Mouse (Mus musculus) telencephalon, adult 2 months (tissue): ENCODE data around the gene Trappc2.

ENCODE experiments used
- DNase-seq: peaks from one replicate; pipeline ENCODE4 v3.0.0-alpha.2; 2011; ENCODE audit warnings: low read depth, low spot score

Trappc2 gene

DNA sequence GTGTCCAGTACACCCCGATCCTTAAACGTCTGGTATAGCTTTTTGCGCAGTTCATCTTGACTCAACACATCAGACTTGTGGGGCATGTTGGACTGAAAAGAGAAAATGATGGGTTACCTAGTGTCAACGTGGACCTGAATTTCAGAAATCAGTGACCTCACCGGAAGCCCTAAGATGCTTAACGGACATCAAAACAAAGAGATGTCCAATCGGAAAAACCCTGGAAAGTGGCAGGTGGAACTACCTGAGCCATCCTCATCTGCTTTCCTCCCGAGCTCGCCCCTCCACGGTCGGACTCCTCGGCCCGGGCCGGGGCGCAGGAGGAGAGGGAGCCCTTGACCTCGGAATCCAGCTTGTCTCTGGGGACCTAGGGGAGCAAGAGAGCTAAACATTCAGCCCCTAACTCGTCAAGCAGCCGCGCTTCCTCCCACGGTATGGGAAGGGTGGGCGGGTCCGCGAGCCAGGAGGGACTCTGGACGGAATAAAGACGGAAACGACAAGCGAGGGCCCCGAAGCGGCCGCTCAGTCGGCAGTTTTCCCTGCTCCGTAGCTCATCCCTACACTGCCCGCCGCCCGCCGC, at the start of gene Trappc2:
Gene Trappc2 (plus strand): TSS at position 539 of the 580 bp plus-strand sequence.
- no peak for DNase-seq

- DNase-seq = no peak
Observed at GRCm38 (mm10) chrX:166393753-166394152, 46.6 kb upstream of the Trappc2 start.

- no peak for DNase-seq
Observed at GRCm38 (mm10) chrX:166407865-166408264, 32.5 kb upstream of the Trappc2 start.

- DNase-seq = no peak
Observed at GRCm38 (mm10) chrX:166416196-166416595, 24.2 kb upstream of the Trappc2 start.

DNA sequence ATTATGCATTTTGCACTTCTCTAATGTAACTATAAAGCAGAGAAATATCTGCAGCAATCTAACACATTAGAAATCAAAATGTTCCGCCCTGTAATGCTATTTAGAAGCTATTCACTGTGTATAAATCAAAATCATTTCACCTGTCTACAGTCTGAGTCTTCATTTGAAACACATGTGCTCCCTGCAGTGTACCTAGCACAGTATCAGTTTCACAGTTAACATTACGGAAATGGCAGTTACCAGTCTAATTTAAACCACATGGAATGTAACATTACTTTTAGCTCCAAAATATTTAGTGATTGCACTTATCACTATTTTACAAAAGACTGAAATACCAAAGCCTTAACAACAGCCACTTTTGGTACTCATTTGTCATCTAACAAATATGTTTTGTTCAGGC, 5.6 kb upstream of the Trappc2 start:
- DNase-seq = no peak

- DNase-seq = peak; percentile 77
Observed at GRCm38 (mm10) chrX:166440616-166441063, 266 bp downstream of the Trappc2 start, which contains the start of gene Ofd1. Gene Ofd1, minus strand, starts transcription at chrX:166440704.

DNA sequence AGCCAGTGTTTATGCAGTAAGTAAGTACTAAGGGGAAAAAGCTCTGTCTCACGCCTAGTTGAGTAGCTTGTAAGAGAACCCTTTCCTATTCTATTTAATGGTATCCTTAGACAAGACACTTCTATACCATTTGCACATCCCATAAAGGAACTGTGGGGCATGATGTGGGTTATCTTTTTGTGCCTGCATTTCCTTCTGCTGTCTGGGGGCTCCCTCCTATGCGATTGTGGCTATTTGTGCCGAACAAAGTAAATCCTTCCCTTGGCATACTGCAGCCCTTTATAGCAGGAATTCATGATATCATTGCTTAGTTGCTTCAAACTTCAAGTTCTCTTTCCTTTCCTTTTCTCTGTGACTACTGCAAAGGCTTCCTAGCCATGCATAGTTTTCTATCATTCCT, 4.2 kb downstream of the Trappc2 start:
- DNase-seq = no peak

DNA sequence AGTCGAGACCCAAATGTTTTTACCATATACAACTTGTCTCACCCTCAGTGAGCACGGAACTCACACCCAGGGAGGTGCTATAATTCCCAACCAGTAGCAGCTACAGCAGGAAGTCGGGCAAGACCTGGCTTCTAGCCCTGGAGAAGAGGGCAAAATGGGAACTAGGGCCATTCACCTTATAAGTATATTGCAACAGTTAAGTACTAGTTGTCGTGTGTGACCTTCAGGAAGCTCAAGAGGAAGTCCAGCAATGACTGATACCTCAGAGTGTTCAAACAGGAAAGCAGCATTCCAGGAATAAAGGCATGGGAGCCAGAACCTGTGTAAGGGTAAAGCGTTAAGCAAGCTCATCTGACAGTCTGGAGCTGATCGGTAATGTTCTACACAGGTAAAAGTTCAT, 13.2 kb downstream of the Trappc2 start:
- no peak for DNase-seq

DNA sequence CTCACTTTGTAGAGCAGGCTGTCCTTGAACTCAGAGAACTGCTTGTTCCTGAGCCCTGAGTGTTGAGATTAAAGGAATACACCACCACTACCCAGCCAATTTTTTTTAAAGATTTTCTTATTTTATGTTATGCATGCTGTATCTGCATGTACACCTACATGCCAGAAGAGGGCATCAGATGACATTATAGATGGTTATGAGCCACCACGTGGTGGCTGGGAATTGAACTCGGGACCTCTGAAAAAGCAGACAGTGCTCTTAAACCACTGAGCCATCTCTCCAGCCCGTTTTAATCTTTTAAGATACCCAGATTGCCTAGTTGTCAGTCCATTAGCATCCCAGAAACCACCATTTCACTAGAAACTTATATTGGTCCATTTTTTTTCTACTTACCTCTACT, 14.0 kb downstream of the Trappc2 start:
- no peak for DNase-seq

- no peak for DNase-seq
Observed at GRCm38 (mm10) chrX:166455525-166455924, 15.2 kb downstream of the Trappc2 start.

GRCm38 (mm10) chrX:166468321-166468720, 27.9 kb downstream of the Trappc2 start:
- no peak for DNase-seq

GRCm38 (mm10) chrX:166472612-166473011, 32.2 kb downstream of the Trappc2 start:
- DNase-seq = no peak

GRCm38 (mm10) chrX:166477393-166477792, 37.0 kb downstream of the Trappc2 start:
- no peak for DNase-seq

GRCm38 (mm10) chrX:166478631-166479364, 38.4 kb downstream of the Trappc2 start:
- DNase-seq = no peak

DNA sequence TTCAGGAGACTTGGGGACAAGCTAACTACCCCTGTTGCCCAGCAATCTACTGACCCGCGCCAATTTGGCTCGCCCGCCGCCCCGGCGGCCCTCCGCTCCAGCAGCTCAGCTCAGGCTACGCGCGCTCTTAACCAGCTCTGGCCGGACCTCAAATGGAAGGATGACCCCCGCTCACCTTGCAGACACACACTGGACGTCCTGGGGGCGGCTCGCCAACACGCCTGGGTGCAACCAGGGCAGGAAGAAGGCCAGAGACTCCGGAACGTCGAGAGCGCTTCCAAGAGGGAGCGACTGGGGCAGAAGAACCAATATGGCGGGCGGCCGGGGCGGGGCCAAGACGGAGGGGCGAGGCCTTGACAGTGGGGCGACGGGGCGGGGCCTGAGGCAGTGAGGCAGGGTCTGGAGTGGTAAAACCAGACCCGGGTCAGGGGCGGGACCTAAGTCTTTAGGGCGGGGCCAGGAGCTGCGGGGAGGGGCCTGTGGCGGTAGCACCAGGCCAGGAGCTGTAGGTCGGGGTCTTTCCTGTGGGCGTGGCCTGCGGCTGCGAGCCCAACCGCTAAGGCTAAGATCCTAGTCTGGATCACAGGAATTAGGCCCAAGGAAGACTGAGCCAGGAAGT, 39.1 kb downstream of the Trappc2 start, which contains the start of gene Rab9:
Gene Rab9 (minus strand): TSS at position 503 of the 619 bp plus-strand sequence.
- peak; percentile 79 for DNase-seq

- no peak for DNase-seq
Observed at GRCm38 (mm10) chrX:166495052-166495451, 54.7 kb downstream of the Trappc2 start.

GRCm38 (mm10) chrX:166497771-166498170, 57.4 kb downstream of the Trappc2 start:
- no peak for DNase-seq

- no peak for DNase-seq
Observed at GRCm38 (mm10) chrX:166499496-166500190, 59.3 kb downstream of the Trappc2 start.
